Mouse (Mus musculus) myocyte (in vitro differentiated cells): ENCODE results near the gene Dennd5b. TPM values are rescaled to one million over a fixed set of nuclear protein-coding genes. Genes with fewer than 3 reads are reported as not detected.
A peak's percentile ranks its signal among the peaks of the same experiment; 100 is the strongest.

Experiments
- H3K27me3 ChIP-seq: one replicate; pipeline ENCODE4 v1.6.1; 2011; ENCODE audit not compliant: control insufficient read depth, insufficient read depth, insufficient read length
- H3K36me3 ChIP-seq: one replicate; pipeline ENCODE4 v1.6.1; 2011; ENCODE audit not compliant: control insufficient read depth, insufficient read depth
- H3K4me2 ChIP-seq: one replicate; pipeline ENCODE4 v1.6.1; 2011; ENCODE audit warnings: low read depth, control low read depth
- H3K4me3 ChIP-seq: one replicate; pipeline ENCODE4 v1.5.1; 2011; ENCODE audit warnings: mild to moderate bottlenecking, control low read depth, moderate library complexity
- H3K79me2 ChIP-seq: one replicate; pipeline ENCODE4 v1.6.1; 2011; ENCODE audit not compliant: control insufficient read depth, insufficient read depth
- H3ac ChIP-seq: one replicate; pipeline ENCODE4 v1.6.1; 2011; ENCODE audit not compliant: control insufficient read depth, insufficient read length
- CEBPB ChIP-seq: IDR thresholded peaks from 2 replicates; pipeline ENCODE4 v1.6.1; 2011; ENCODE audit warnings: mild to moderate bottlenecking, moderate library complexity; ENCODE audit not compliant: poor library complexity, insufficient read depth, severe bottlenecking
- E2F4 ChIP-seq: IDR thresholded peaks from one replicate; pipeline ENCODE4 v1.6.1; 2011; ENCODE audit warnings: mild to moderate bottlenecking, control low read depth, moderate library complexity; ENCODE audit not compliant: insufficient read depth
- MAX ChIP-seq: IDR thresholded peaks from one replicate; pipeline ENCODE4 v1.6.1; 2011; ENCODE audit warnings: low read depth, mild to moderate bottlenecking, control low read depth
- MYOD1 ChIP-seq, 3 experiments: IDR thresholded peaks; one replicate each; pipeline ENCODE4 v1.6.1; 2011; ENCODE audit warnings: control low read depth in 2 of 3, low read depth in 2 of 3, mild to moderate bottlenecking in 2 of 3, moderate library complexity in 1 of 3; ENCODE audit not compliant: insufficient read length in 2 of 3, control insufficient read depth in 1 of 3
- MYOG ChIP-seq, 3 experiments: IDR thresholded peaks; one replicate each; pipeline ENCODE4 v1.6.1; 2011; ENCODE audit warnings: control low read depth in 2 of 3, low read depth in 2 of 3, mild to moderate bottlenecking in 2 of 3; ENCODE audit not compliant: insufficient read length in 2 of 3, control insufficient read depth in 1 of 3, insufficient read depth in 1 of 3
- POLR2A ChIP-seq: IDR thresholded peaks from one replicate; pipeline ENCODE4 v1.6.1; 2011; ENCODE audit warnings: low read depth, mild to moderate bottlenecking, control low read depth, moderate library complexity; ENCODE audit not compliant: insufficient read length
- POLR2AphosphoS2 ChIP-seq: IDR thresholded peaks from one replicate; pipeline ENCODE4 v1.6.1; 2011; ENCODE audit warnings: low read depth, control low read depth; ENCODE audit not compliant: insufficient read length
- REST ChIP-seq: IDR thresholded peaks from one replicate; pipeline ENCODE4 v1.6.1; 2011; ENCODE audit warnings: mild to moderate bottlenecking, control low read depth, moderate library complexity; ENCODE audit not compliant: insufficient read depth, insufficient read length
- SRF ChIP-seq: IDR thresholded peaks from one replicate; pipeline ENCODE4 v1.6.1; 2011; ENCODE audit warnings: low read depth; ENCODE audit not compliant: control insufficient read depth, insufficient read length
- TCF12 ChIP-seq: IDR thresholded peaks from one replicate; pipeline ENCODE4 v1.6.1; 2011; ENCODE audit warnings: mild to moderate bottlenecking, control low read depth; ENCODE audit not compliant: poor library complexity, insufficient read depth, severe bottlenecking
- TCF3 ChIP-seq: IDR thresholded peaks from one replicate; pipeline ENCODE4 v1.6.1; 2011; ENCODE audit warnings: low read depth, control low read depth; ENCODE audit not compliant: insufficient read length
- USF1 ChIP-seq: IDR thresholded peaks from one replicate; pipeline ENCODE4 v1.6.1; 2011; ENCODE audit warnings: low read depth, mild to moderate bottlenecking, control low read depth, moderate library complexity
- polyA plus RNA-seq: library from polyadenylated mRNA; unstranded; fragments of >200 nt; fragmentation: generic; extraction: Trizol; gene quantifications from one replicate; pipeline ENCODE4 v1.2.1, GENCODE M21; 2012; ENCODE audit warnings: missing spikeins

Gene Dennd5b
- polyA plus RNA-seq, 1 experiment, result 3.1 TPM

GRCm38 (mm10) chr6:148986003-148986402, 115.5 kb downstream of the Dennd5b start:
- no peaks in the 10 kb centered on the region for H3K27me3 ChIP-seq
- no peak overlapping the region for H3K4me2 ChIP-seq
- TF ChIP-seq USF1 (no peak), POLR2A (no peak), POLR2AphosphoS2 (no peak), MAX (no peak), MYOD1 (IDR thresholded peaks at IDR 0.05; ENCODE audit: control insufficient read depth in 1 of 3, insufficient read length in 2 of 3, low read depth in 2 of 3) (no peak), SRF (no peak), CEBPB (no peak), TCF12 (no peak), E2F4 (no peak)
- peaks cover 3% of the 10 kb centered on the region for H3K36me3 ChIP-seq
- H3K4me3 ChIP-seq, result no peak overlapping the region
- H3K79me2 ChIP-seq, result no peaks in the 10 kb centered on the region
- H3ac ChIP-seq, result no peak overlapping the region

- H3K36me3 ChIP-seq, result no peaks in the 10 kb centered on the region
- TF ChIP-seq REST (no peak), CEBPB (peak; percentile 40; the same call in 1 of the 2 replicates), TCF12 (no peak)
- no peaks in the 10 kb centered on the region for H3K79me2 ChIP-seq
- no peak overlapping the region for H3ac ChIP-seq
- no peaks in the 10 kb centered on the region for H3K27me3 ChIP-seq
- H3K4me2 ChIP-seq, result peak overlapping the region; percentile 4
- H3K4me3 ChIP-seq, result no peak overlapping the region
Observed at GRCm38 (mm10) chr6:148980495-148980894, 121.0 kb downstream of the Dennd5b start.

DNA sequence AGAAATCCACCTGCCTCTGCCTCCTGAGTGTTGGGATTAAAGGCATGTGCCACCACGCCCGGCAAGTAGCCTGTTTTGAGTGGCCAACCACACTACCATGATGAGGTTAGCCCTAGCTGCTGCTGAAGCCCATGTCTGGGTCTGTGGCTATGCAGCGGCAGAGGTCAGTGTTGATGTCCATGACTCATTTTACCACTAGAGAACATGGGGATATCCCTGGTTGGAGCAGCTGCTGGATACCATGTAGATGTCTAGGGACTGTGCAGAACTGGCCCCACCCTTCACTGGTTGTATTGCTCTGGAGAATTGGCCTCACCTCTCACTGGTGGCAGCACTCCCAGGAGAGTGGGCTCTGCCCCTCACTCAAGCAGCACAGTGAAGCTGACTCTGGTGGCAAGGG, 126.4 kb downstream of the Dennd5b start:
- no peaks in the 10 kb centered on the region for H3K79me2 ChIP-seq
- no peaks in the 10 kb centered on the region for H3K27me3 ChIP-seq
- no peaks in the 10 kb centered on the region for H3K36me3 ChIP-seq
- H3ac ChIP-seq, result no peak overlapping the region
- H3K4me2 ChIP-seq, result no peak overlapping the region
- no peak overlapping the region for H3K4me3 ChIP-seq
- TF ChIP-seq E2F4, result no peak
- TF ChIP-seq SRF, result no peak

DNA sequence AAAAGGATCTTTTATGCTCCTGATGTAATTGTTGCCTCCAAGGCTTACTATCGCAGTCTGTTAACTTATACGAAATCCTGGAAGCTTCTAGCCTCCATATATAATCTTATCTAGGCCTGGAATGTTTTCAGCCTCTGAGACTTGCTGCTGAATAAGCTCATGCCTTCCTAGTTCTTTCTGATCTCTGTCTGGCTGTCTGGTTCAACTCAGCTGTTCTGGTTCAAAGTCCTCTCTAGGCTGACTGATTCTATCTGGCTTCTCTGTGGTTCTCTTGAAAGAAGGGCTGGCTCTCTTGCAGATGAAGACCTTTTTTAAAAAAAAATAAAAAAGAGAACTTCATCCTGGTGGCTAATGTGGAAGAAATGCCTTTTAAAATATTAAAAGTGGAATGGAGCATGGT, 128.6 kb downstream of the Dennd5b start:
- no peak for TF ChIP-seq TCF3
- no peak for TF ChIP-seq POLR2A
- TF ChIP-seq SRF, result no peak
- no peak for TF ChIP-seq MAX
- TF ChIP-seq E2F4, result no peak
- no peak for TF ChIP-seq MYOD1 (IDR thresholded peaks at IDR 0.05; ENCODE audit: control insufficient read depth in 1 of 3, insufficient read length in 2 of 3, low read depth in 2 of 3)
- TF ChIP-seq MYOG (IDR thresholded peaks at IDR 0.05; ENCODE audit: control insufficient read depth in 1 of 3, insufficient read depth in 1 of 3, insufficient read length in 2 of 3, low read depth in 2 of 3), result no peak
- TF ChIP-seq USF1, result no peak
- TF ChIP-seq TCF12, result no peak
- TF ChIP-seq CEBPB, result no peak
- TF ChIP-seq REST, result no peak
- TF ChIP-seq POLR2AphosphoS2, result no peak
- Histone ChIP-seq H3ac (no peak overlapping the region), H3K27me3 (no peaks in the 10 kb centered on the region)

DNA sequence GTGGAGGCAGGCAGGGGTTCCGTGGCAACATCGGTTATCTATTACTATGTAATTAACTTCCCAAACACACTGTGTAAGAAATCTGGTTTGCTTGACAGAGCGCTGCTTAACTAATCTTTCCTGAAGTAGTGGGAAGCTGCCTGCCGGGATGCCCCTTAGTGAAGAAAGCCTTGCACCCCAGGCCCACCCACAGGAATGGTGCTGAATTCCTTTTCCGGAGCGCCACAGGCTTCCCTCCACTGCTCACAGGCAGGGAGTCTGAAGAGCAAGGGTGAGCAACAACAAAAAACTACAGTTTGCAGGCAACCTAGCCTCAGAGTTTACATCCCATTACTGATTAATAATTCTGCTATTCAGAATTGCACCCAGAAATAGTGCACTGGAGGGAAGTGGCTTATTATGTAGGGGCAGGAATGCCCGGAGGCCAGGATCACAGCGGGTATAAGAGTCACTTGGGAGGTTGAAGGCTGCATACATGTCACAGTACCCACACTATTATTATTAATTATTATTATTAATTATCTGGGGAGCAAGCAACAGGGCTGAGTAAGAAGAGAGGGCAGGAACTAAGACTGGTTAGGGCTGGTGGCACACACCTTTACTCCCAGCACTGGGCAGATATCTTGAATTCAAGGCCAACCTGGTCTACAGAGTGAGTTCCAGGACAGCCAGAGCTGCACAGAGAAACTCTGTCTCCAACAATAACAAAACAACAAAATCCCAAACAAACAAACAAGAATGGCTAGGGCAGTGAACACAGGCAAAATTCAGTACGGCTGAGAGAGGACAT, 129.2 kb downstream of the Dennd5b start:
- H3K27me3 ChIP-seq, result no peaks in the 10 kb centered on the region
- no peak overlapping the region for H3K4me2 ChIP-seq
- H3K36me3 ChIP-seq, result no peaks in the 10 kb centered on the region
- H3K79me2 ChIP-seq, result no peaks in the 10 kb centered on the region
- no peak overlapping the region for H3K4me3 ChIP-seq
- TF ChIP-seq REST (no peak), POLR2A (no peak), MAX (no peak), TCF12 (no peak), SRF (no peak), MYOD1 (IDR thresholded peaks at IDR 0.05; ENCODE audit: control insufficient read depth in 1 of 3, insufficient read length in 2 of 3, low read depth in 2 of 3) (no peak), TCF3 (no peak), MYOG (IDR thresholded peaks at IDR 0.05; ENCODE audit: control insufficient read depth in 1 of 3, insufficient read depth in 1 of 3, insufficient read length in 2 of 3, low read depth in 2 of 3) (no peak), E2F4 (no peak), CEBPB (no peak), POLR2AphosphoS2 (no peak), USF1 (no peak)
- no peak overlapping the region for H3ac ChIP-seq

More for the DNA sequence above, 128.6 kb downstream of the Dennd5b start:
- H3K79me2 ChIP-seq, result no peaks in the 10 kb centered on the region
- H3K4me2 ChIP-seq, result no peak overlapping the region
- H3K36me3 ChIP-seq, result no peaks in the 10 kb centered on the region
- H3K4me3 ChIP-seq, result no peak overlapping the region
